Comparison of ENCODE assay signal across 17 mouse cellular contexts in the genomic region with DNA sequence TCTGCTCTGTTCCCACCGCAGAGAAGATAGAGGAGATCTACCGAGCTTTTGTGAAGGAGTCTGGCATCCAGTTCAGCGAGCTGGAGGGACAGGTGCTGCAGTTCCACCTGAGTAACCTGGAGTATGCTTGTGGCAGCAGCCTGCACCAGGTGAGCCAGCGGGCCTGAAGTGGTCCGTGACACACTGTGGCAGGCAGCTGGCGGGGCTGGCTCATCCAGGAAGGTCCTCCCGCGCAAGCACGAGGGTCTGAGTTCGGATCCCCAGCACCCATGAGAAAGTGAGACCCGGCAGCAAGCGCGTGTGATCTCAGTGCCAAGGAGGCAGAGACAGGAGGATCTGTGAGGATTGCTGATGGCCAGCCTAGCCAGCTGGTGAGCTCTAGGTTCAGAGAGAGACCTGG.
"Had no signal": no experiment of that assay in that cellular context is flagged by ENCODE, and none has a peak within 500 bp of the region (broad histone marks: within the 10 kb centered on the region; RNA-seq: fewer than 3 reads in every experiment).

No protein-coding gene starts in this region.

- H3K4me1 ChIP-seq: midbrain, embryonic 13.5 days; midbrain, embryonic 15.5 days; neural tube, embryonic 13.5 days; neural tube, embryonic 15.5 days had no signal

- H3K27me3 ChIP-seq: midbrain, embryonic 13.5 days; midbrain, embryonic 15.5 days; neural tube, embryonic 13.5 days; neural tube, embryonic 15.5 days had no signal

- H3K9me3 ChIP-seq: midbrain, embryonic 13.5 days; midbrain, embryonic 15.5 days; neural tube, embryonic 13.5 days; neural tube, embryonic 15.5 days had no signal

- H3K4me2 ChIP-seq: lung, embryonic 14.5 days; midbrain, embryonic 11.5 days; midbrain, embryonic 13.5 days; midbrain, embryonic 15.5 days; neural tube, embryonic 13.5 days; neural tube, embryonic 15.5 days had no signal

- DNase-seq: lung, adult 18-20 months; lung, embryonic 14.5 days; lung, postnatal 10 days; lung, postnatal 4 days; right cerebral cortex, adult 18-20 months; right cerebral cortex, postnatal 25 days; right cerebral cortex, postnatal 4 days; spleen, adult 18-20 months; thymus, adult 18-20 months; thymus, postnatal 14 days; thymus, postnatal 36 days had no signal

- H3K4me3 ChIP-seq: midbrain, embryonic 13.5 days; midbrain, embryonic 15.5 days; myocyte; neural tube, embryonic 13.5 days; neural tube, embryonic 15.5 days had no signal

- ATAC-seq: midbrain, embryonic 13.5 days; midbrain, embryonic 15.5 days had no signal

- H3K27ac ChIP-seq: midbrain, embryonic 13.5 days; midbrain, embryonic 15.5 days; neural tube, embryonic 13.5 days; neural tube, embryonic 15.5 days had no signal

- H3K9ac ChIP-seq: lung, embryonic 14.5 days; midbrain, embryonic 13.5 days; midbrain, embryonic 15.5 days; neural tube, embryonic 13.5 days; neural tube, embryonic 15.5 days had no signal
